Mouse (Mus musculus): ENCODE results near the gene Rtn4rl1. TPM values are rescaled to one million over a fixed set of nuclear protein-coding genes. Genes with fewer than 3 reads are reported as not detected.

Gene Rtn4rl1
- polyA plus RNA-seq, 1 experiment from 2014 or later, result 5.8 TPM

GRCm38 (mm10) chr11:75247137-75247730 lies 53.7 kb downstream of the Rtn4rl1 start:
- Histone ChIP-seq H3K27me3 (no peaks in the 10 kb centered on the region), H3K4me3 (no peak overlapping the region), H3K36me3 (no peaks in the 10 kb centered on the region), H3K4me2 (no peak overlapping the region), H3K4me1 (peaks cover 28% of the 10 kb centered on the region), H3K9me3 (no peaks in the 10 kb centered on the region), H3K9ac (no peak overlapping the region), H3K27ac (no peak overlapping the region)
- no peak for ATAC-seq (ENCODE audit: insufficient number of reproducible peaks, low FRiP score, low TSS enrichment, low read depth)
- 90% methylated on average over 10 of the region's 10 CpGs for WGBS

GRCm38 (mm10) chr11:75249588-75249987 lies 56.0 kb downstream of the Rtn4rl1 start:
- Histone ChIP-seq H3K4me1 (peaks cover 26% of the 10 kb centered on the region), H3K9ac (no peak overlapping the region), H3K27ac (no peak overlapping the region), H3K36me3 (no peaks in the 10 kb centered on the region), H3K4me2 (no peak overlapping the region), H3K27me3 (no peaks in the 10 kb centered on the region), H3K4me3 (no peak overlapping the region), H3K9me3 (no peaks in the 10 kb centered on the region)
- ATAC-seq (ENCODE audit: insufficient number of reproducible peaks, low FRiP score, low TSS enrichment, low read depth), result no peak
- 86% methylated on average over 9 of the region's 9 CpGs for WGBS

GRCm38 (mm10) chr11:75251006-75251512 lies 57.5 kb downstream of the Rtn4rl1 start:
- no peak for ATAC-seq (ENCODE audit: insufficient number of reproducible peaks, low FRiP score, low TSS enrichment, low read depth)
- no peak overlapping the region for H3K4me3 ChIP-seq
- peaks cover 20% of the 10 kb centered on the region for H3K4me1 ChIP-seq
- no peaks in the 10 kb centered on the region for H3K9me3 ChIP-seq
- H3K27ac ChIP-seq, result no peak overlapping the region
- 80% methylated on average over 4 of the region's 4 CpGs for WGBS
- H3K4me2 ChIP-seq, result no peak overlapping the region
- H3K9ac ChIP-seq, result no peak overlapping the region
- H3K27me3 ChIP-seq, result no peaks in the 10 kb centered on the region
- H3K36me3 ChIP-seq, result no peaks in the 10 kb centered on the region

GRCm38 (mm10) chr11:75251557-75252070 lies 58.0 kb downstream of the Rtn4rl1 start:
- H3K9ac ChIP-seq, result no peak overlapping the region
- H3K36me3 ChIP-seq, result no peaks in the 10 kb centered on the region
- H3K9me3 ChIP-seq, result no peaks in the 10 kb centered on the region
- H3K27me3 ChIP-seq, result no peaks in the 10 kb centered on the region
- H3K4me3 ChIP-seq, result no peak overlapping the region
- H3K4me2 ChIP-seq, result no peak overlapping the region
- ATAC-seq (ENCODE audit: insufficient number of reproducible peaks, low FRiP score, low TSS enrichment, low read depth), result no peak
- H3K4me1 ChIP-seq, result peaks cover 16% of the 10 kb centered on the region
- WGBS, result 67% methylated on average over 7 of the region's 7 CpGs
- no peak overlapping the region for H3K27ac ChIP-seq

- Histone ChIP-seq H3K9ac (no peak overlapping the region), H3K27me3 (no peaks in the 10 kb centered on the region), H3K36me3 (no peaks in the 10 kb centered on the region), H3K27ac (peak overlapping the region; percentile 34), H3K4me1 (peaks cover 10% of the 10 kb centered on the region), H3K4me2 (no peak overlapping the region), H3K9me3 (no peaks in the 10 kb centered on the region), H3K4me3 (no peak overlapping the region)
- ATAC-seq (ENCODE audit: insufficient number of reproducible peaks, low FRiP score, low TSS enrichment, low read depth), result no peak
- 47% methylated on average over 13 of the region's 13 CpGs for WGBS
These were observed 60.8 kb downstream of the Rtn4rl1 start for GRCm38 (mm10) chr11:75254252-75254912.

- H3K27ac ChIP-seq, result no peak overlapping the region
- no peaks in the 10 kb centered on the region for H3K36me3 ChIP-seq
- 76% methylated on average over 5 of the region's 5 CpGs for WGBS
These were observed 61.7 kb downstream of the Rtn4rl1 start for GRCm38 (mm10) chr11:75255330-75255729.

GRCm38 (mm10) chr11:75257056-75257648 lies 63.6 kb downstream of the Rtn4rl1 start:
- no peak overlapping the region for H3K4me3 ChIP-seq
- peaks cover 14% of the 10 kb centered on the region for H3K4me1 ChIP-seq
- H3K9ac ChIP-seq, result no peak overlapping the region
- WGBS, result 75% methylated on average over 4 of the region's 4 CpGs
- no peak for ATAC-seq (ENCODE audit: insufficient number of reproducible peaks, low FRiP score, low TSS enrichment, low read depth)
- no peaks in the 10 kb centered on the region for H3K27me3 ChIP-seq
- no peak overlapping the region for H3K4me2 ChIP-seq
- H3K36me3 ChIP-seq, result no peaks in the 10 kb centered on the region
- H3K9me3 ChIP-seq, result no peaks in the 10 kb centered on the region
- no peak overlapping the region for H3K27ac ChIP-seq

More at GRCm38 (mm10) chr11:75255330-75255729, 61.7 kb downstream of the Rtn4rl1 start:
- no peak overlapping the region for H3K4me2 ChIP-seq
- H3K9me3 ChIP-seq, result no peaks in the 10 kb centered on the region
- no peak for ATAC-seq (ENCODE audit: insufficient number of reproducible peaks, low FRiP score, low TSS enrichment, low read depth)
- H3K4me3 ChIP-seq, result no peak overlapping the region
- H3K4me1 ChIP-seq, result peaks cover 11% of the 10 kb centered on the region
- no peak overlapping the region for H3K9ac ChIP-seq
- H3K27me3 ChIP-seq, result no peaks in the 10 kb centered on the region

GRCm38 (mm10) chr11:75259416-75259815 lies 65.8 kb downstream of the Rtn4rl1 start:
- H3K27me3 ChIP-seq, result no peaks in the 10 kb centered on the region
- H3K9ac ChIP-seq, result no peak overlapping the region
- H3K4me2 ChIP-seq, result no peak overlapping the region
- H3K4me1 ChIP-seq, result peaks cover 24% of the 10 kb centered on the region
- no peaks in the 10 kb centered on the region for H3K9me3 ChIP-seq
- 74% methylated on average over 6 of the region's 6 CpGs for WGBS
- H3K4me3 ChIP-seq, result no peak overlapping the region
- H3K27ac ChIP-seq, result no peak overlapping the region
- ATAC-seq (ENCODE audit: insufficient number of reproducible peaks, low FRiP score, low TSS enrichment, low read depth), result no peak
- H3K36me3 ChIP-seq, result no peaks in the 10 kb centered on the region

- peak; percentile 59; the same call in 1 of the 2 replicates for ATAC-seq (ENCODE audit: insufficient number of reproducible peaks, low FRiP score, low TSS enrichment, low read depth)
- peaks cover 21% of the 10 kb centered on the region for H3K4me1 ChIP-seq
- H3K4me2 ChIP-seq, result no peak overlapping the region
- H3K27ac ChIP-seq, result no peak overlapping the region
- no peaks in the 10 kb centered on the region for H3K36me3 ChIP-seq
- 58% methylated on average over 10 of the region's 10 CpGs for WGBS
- no peak overlapping the region for H3K4me3 ChIP-seq
- H3K9me3 ChIP-seq, result no peaks in the 10 kb centered on the region
- H3K27me3 ChIP-seq, result no peaks in the 10 kb centered on the region
- H3K9ac ChIP-seq, result no peak overlapping the region
These were observed 66.5 kb downstream of the Rtn4rl1 start for GRCm38 (mm10) chr11:75259996-75260561.

- H3K27ac ChIP-seq, result no peak overlapping the region
- no peak overlapping the region for H3K4me3 ChIP-seq
- H3K4me2 ChIP-seq, result no peak overlapping the region
- peaks cover 29% of the 10 kb centered on the region for H3K4me1 ChIP-seq
- H3K9ac ChIP-seq, result no peak overlapping the region
- WGBS, result 89% methylated on average over 2 of the region's 2 CpGs
- H3K27me3 ChIP-seq, result no peaks in the 10 kb centered on the region
- H3K9me3 ChIP-seq, result no peaks in the 10 kb centered on the region
- no peaks in the 10 kb centered on the region for H3K36me3 ChIP-seq
- ATAC-seq (ENCODE audit: insufficient number of reproducible peaks, low FRiP score, low TSS enrichment, low read depth), result no peak
These were observed 67.4 kb downstream of the Rtn4rl1 start for GRCm38 (mm10) chr11:75261016-75261415.

- no peaks in the 10 kb centered on the region for H3K36me3 ChIP-seq
- H3K9ac ChIP-seq, result no peak overlapping the region
- H3K4me2 ChIP-seq, result no peak overlapping the region
- peaks cover 29% of the 10 kb centered on the region for H3K4me1 ChIP-seq
- H3K27ac ChIP-seq, result no peak overlapping the region
- H3K27me3 ChIP-seq, result no peaks in the 10 kb centered on the region
- ATAC-seq (ENCODE audit: insufficient number of reproducible peaks, low FRiP score, low TSS enrichment, low read depth), result no peak
- H3K4me3 ChIP-seq, result no peak overlapping the region
- H3K9me3 ChIP-seq, result no peaks in the 10 kb centered on the region
- WGBS, result 92% methylated on average over 4 of the region's 4 CpGs
These were observed 68.1 kb downstream of the Rtn4rl1 start for GRCm38 (mm10) chr11:75261730-75262129.

GRCm38 (mm10) chr11:75262181-75262580 lies 68.6 kb downstream of the Rtn4rl1 start:
- Histone ChIP-seq H3K9me3 (no peaks in the 10 kb centered on the region), H3K4me1 (peaks cover 29% of the 10 kb centered on the region), H3K36me3 (no peaks in the 10 kb centered on the region), H3K27me3 (no peaks in the 10 kb centered on the region), H3K27ac (no peak overlapping the region), H3K9ac (no peak overlapping the region), H3K4me2 (no peak overlapping the region), H3K4me3 (no peak overlapping the region)
- no peak for ATAC-seq (ENCODE audit: insufficient number of reproducible peaks, low FRiP score, low TSS enrichment, low read depth)
- 77% methylated on average over 3 of the region's 3 CpGs for WGBS

Data from limb, embryonic 15.5 days (tissue).